ENCODE assay signal across 8 mouse cellular contexts in the genomic region with DNA sequence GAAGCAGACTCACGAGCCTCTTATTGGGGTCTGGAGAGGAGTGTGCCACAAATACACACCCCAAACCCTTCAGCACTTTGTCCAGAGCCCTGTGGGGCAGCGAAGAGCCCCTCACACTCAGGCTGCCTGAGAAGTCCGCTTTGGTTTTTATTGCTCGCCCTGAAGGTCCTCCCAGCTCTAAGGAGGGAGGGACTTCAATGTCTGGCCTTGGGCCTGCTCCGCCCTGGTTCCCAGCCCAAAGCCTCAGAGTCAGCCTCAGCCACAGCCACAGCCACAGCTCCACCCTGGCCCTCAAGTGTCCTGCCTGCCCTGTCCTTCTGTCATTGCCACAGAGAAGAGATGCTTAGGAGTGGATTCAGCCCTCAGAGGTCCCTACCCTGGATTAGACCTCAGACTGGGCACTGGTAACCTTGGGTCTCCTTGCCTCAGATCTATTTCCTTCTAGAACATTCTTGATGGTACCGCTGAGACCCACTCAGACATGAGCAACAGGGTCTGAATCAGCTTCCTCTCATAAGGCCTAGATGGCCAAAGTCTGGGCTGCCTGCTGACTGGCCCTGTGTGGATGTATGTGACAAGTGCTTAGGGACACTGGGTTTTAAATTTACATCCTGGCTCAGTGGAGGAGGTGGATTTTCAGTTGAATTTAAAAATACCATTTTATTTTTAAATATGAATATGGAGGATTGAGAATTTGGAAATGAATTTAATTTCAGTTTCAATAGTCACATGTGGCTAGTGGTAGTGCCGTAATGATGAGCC. TPM values are rescaled to one million over a fixed set of nuclear protein-coding genes. Genes with fewer than 3 reads are reported as not detected.
DNase-seq lines count a peak whose midpoint lies in the region; ATAC-seq lines count a peak whose summit lies in the region.
"Had no signal": no experiment of that assay in that cellular context is flagged by ENCODE, and none has a peak within 500 bp of the region (broad histone marks: within the 10 kb centered on the region; RNA-seq: fewer than 3 reads in every experiment).

No protein-coding gene starts in this region.

- H3K9me3 ChIP-seq in hindbrain, embryonic 15.5 days = no peaks in the 10 kb centered on the region

- 0 out of 2 replicates have a peak overlapping the region, but pooled peaks have one; percentile 22 for H3K4me2 ChIP-seq in hindbrain, embryonic 15.5 days

- 59% methylated on average over 7 of the region's 7 CpGs for WGBS in hindbrain, embryonic 15.5 days

- H3K4me1 ChIP-seq in hindbrain, embryonic 15.5 days (replicated peaks) = peaks cover 18% of the 10 kb centered on the region

- H3K36me3 ChIP-seq in hindbrain, embryonic 15.5 days = no peaks in the 10 kb centered on the region

- no peak overlapping the region for H3K4me3 ChIP-seq in hindbrain, embryonic 15.5 days

- no peak overlapping the region for H3K9ac ChIP-seq in hindbrain, embryonic 15.5 days
- H3K9ac ChIP-seq: liver, embryonic 14.5 days had no signal

- peak; percentile 41 for DNase-seq in ovary, postnatal 36 days (ENCODE audit: low spot score)
- no peak for DNase-seq in ovary, postnatal 14 days (ENCODE audit: low spot score)
- DNase-seq in spleen, postnatal 36 days (ENCODE audit: low spot score in 2 of 2) = no peak

- H3K27ac ChIP-seq in hindbrain, embryonic 15.5 days (replicated peaks) = no peak overlapping the region
- H3K27ac ChIP-seq: liver, embryonic 14.5 days had no signal

- ATAC-seq in erythroid progenitor cell, adult 5-6 weeks (replicated peaks; ENCODE audit: low FRiP score, poor library complexity, severe bottlenecking) = 0 out of 2 replicates have a peak, but pooled peaks have one; percentile 29
- ATAC-seq in hindbrain, embryonic 15.5 days (ENCODE audit: low FRiP score, low read depth) = peak; percentile 43; the same call in 1 of the 2 replicates
- peak; percentile 54 for ATAC-seq in megakaryocyte, adult 5-6 weeks (ENCODE audit: poor library complexity, severe bottlenecking)
- no peak for ATAC-seq in inflammation-experienced regulatory T-cells, adult 6 months

- H3K27me3 ChIP-seq in hindbrain, embryonic 15.5 days = no peaks in the 10 kb centered on the region

RNA-seq across cellular contexts. Expression of a gene that starts 56.1 kb away (rescaled TPM):
- not detected in 2 replicates for total RNA-seq in erythroid progenitor cell, adult 5-6 weeks (2015; ENCODE audit: low replicate concordance)
- total RNA-seq in erythroid progenitor cell, adult 5-6 weeks (2017; ENCODE audit: low replicate concordance) = not detected in 2 replicates
- 4.1 and 5.3 TPM in 2 replicates for polyA plus RNA-seq in hindbrain, embryonic 15.5 days (2015; fragmentation: Nextera tagmentation; extraction: Ambion mirVana)
- total RNA-seq in megakaryocyte, adult 5-6 weeks (2015) = 0.41 TPM in 1 of 2 replicates, not detected in the other
- total RNA-seq in megakaryocyte, adult 5-6 weeks (2017) = 0.41 TPM in 1 of 2 replicates, not detected in the other
- 1 to 10 TPM in 2 of 3 experiments, not detected in 1; 2.2 to 2.6 TPM for polyA plus RNA-seq in inflammation-experienced regulatory T-cells, adult 6 months (2017; shearing (Covaris generic))
